Mouse (Mus musculus) right cerebral cortex, postnatal 25 days (tissue): ENCODE data around the gene Crybg1.
"Not testable (repeated sequence)": the region's sequence is repeated elsewhere in the genome, so short reads cannot be mapped to it uniquely, and the experiment has no call there.

ENCODE experiments used
- DNase-seq: peaks from one replicate; pipeline ENCODE4 v3.0.0; 2022

Gene Crybg1

DNA sequence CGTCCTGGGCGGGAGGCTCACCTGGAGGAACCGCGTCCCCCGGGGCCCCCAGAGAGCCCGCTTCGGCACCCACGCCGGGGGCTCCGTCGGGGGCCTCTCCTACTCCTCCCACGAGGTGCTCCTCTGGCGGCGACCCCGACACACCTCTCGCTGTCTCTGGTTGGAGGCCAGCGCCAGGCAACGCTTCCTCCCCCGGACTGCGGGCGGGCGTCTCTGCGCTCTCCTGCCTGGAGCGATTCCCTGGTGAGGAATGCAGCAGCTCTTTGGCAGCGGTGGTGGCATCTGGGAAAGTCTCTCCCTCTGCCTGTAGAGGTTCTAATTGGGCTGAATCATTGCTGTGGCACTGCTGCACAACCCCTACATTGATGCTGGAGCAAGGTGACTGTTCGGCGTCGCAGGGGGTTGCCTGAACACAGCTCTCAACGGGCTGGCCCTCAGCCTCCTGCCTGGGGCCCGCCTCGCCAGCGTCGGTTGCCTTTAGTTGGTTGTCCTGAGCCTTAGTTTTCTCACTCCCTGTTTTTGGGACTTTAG lies 144.4 kb downstream of the Crybg1 start:
- no peak for DNase-seq

- DNase-seq = peak; percentile 26
These were observed 145.0 kb downstream of the Crybg1 start for GRCm38 (mm10) chr10:44003551-44004151.

DNA sequence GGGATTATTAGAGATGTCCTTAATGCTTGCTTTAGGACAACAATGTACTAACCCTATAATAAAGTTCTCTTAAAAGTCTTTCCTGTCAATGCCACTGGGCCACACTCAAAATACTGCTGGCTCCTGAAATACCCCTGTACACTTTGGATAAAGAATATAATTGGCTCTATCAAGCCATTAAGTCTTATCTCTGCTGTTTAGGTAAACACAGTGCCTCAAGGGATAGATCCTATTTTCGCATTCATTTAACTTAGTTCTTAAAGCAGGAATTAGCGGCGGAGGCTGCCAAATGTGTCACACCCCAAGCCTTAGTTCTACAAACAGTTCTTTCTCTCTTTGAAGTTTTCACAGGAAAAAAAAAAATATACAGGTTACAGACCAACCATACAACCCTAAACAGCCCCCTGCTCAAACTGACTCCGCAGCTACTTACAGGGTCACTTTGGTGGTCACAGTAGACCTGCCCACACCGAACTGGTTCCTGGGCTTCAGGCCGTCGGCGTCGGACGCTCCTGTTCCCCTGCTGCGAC lies 145.6 kb downstream of the Crybg1 start:
- no peak for DNase-seq

DNA sequence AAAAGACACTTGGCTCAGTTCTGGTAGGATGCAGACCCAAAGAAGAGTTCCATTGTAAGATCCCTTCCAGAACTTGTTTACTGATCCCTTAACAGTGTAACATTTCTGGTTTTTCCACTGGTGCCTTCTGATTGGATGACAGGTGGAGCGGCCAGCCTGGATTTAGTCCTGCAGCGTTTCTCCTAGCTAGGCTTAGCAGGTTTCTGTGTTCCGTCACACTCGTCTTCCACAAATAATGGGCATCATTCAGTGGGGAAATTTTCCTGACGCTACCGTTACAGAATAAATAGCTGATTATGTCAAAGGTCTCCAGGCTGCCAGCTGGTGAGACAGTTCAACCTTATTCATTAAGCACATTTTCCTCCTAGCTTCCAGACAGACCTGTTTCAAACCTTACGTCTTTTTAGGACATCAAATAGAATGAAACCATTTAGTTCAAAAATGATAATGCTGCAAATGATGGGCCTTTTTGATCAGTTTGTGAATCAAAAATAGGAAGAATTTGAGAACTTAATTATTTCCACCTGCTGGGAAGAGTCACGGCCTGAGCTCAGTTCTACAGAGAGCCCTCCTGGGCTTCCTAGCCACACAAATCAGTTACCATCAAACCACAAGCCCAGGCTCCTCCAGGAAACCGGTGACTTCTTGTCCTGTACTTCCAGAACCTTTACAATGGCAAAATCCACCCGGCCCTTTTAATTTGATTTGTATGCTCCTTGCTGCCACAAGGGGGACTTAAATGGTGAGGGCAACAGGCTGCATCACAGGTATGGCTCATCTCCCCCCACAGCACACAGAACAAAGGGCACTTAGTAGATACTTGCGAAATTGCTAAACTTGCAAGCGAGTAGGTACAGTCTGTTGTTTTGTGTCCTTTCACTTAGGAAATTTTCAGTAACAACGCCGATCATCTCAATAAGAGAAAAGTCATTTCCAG lies 146.4 kb downstream of the Crybg1 start:
- no peak for DNase-seq

DNA sequence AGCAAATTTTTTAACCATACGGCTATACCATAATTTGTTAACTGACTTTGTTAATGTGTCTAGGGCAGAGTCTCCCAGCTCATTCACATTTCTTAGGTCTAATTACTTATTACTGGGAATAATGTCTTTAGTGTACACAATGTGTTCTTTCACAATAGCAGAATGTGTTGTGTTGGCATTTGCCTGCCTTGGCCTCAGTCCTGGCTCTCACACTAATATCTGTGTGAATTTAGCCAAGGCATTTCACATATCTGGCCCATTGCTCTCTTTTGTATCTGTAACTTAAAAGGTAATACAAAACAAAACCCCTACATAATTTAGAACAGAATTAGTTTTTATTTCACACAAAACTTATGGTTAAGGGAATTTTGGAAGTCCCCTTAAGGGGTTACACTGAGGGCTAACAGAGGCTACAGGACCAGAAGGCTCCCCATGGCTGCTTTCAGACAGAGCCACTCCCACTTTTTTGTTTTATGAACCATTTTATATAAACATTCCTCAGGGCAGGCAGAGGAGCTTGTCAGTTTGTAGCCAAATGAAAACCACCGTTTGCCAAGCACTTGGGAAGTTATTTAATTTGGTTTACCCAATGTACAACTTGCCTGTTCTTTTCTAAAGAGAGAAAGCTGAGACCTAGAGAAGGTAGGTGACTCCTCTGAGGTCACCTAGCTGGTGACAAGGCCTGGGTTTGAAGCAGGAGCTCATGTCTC lies 148.3 kb downstream of the Crybg1 start:
- no peak for DNase-seq

- no peak for DNase-seq
These were observed 150.1 kb downstream of the Crybg1 start for GRCm38 (mm10) chr10:43998503-43999082.

- no peak for DNase-seq
These were observed 150.6 kb downstream of the Crybg1 start for GRCm38 (mm10) chr10:43998023-43998422.

DNA sequence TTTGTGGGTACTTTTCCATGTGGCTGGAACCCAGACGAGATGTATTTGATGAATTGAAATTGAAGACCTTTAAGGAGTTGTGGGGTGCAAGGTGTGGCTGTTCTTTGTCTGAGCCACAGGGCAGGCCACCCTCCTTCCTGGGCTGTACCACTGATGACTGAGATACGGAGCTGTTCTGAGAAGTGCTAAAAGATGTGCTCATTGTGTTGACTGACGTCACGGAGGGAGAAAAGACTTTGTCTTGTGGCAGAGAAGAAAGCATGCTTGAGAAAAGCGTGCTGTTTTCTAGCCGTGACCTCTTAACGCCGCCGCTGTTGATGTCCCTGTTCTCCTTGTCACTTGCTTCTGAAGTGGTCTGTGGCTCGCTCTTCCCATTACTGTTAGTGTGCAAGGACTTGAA lies 151.4 kb downstream of the Crybg1 start:
- no peak for DNase-seq

DNA sequence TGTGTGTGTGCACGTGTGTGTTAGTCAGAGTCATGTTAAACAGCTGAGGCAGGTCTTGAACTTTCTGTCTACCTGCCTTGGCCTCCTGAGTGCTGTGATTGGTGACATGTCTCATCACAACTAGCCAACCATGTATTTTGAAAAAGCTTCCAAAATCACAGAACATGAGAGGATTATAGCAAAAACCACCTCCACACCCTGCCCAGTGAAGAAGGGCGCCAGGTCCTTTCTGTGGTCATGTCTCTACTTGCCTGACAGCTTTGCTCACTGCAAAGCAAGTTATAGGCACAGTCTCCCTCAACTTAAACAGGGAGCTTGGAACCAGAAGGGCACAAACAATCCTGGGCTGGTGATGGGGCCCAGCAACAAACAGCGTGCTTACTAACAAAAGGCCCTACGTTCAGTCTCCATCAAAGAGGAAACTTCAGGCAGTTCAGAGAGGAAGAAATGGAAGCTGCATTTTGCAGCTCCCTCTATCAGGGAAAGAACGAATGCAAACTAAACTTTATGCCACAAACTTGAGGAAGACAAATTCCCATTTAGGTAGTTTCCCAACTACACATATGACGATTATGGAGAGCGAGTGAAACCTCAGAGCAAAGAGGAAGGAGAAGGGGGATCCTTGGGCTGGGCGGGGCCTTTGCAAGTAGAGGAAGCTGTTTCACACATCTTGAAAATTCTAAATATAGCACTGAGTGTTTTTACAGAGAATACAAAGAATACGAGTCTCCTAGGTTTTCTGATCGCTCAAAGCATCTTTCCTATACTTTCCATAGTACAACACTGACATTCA lies 152.6 kb downstream of the Crybg1 start:
- DNase-seq = no peak

GRCm38 (mm10) chr10:43993198-43993597 lies 155.5 kb downstream of the Crybg1 start:
- no peak for DNase-seq

GRCm38 (mm10) chr10:43992506-43992905 lies 156.1 kb downstream of the Crybg1 start:
- DNase-seq = no peak

DNA sequence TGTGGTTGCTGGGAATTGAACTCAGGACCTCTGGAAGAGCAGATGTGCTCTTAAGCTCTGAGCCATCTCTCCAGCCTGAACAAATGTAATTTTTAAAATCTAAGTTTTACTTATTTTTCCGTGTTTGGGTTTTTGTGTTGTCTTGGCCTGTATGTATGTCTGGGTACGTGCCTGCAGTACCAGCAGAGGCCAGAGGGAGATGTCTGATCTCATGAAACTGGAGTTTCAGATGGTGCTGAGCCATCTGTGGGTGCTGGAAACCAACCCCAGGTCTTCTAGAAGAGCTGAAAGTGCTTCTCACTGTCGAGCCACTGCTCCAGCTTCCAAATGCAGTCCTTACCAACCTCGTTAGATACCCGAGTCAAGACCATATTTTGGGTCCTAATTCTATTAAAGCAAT lies 157.4 kb downstream of the Crybg1 start:
- DNase-seq = no peak

DNA sequence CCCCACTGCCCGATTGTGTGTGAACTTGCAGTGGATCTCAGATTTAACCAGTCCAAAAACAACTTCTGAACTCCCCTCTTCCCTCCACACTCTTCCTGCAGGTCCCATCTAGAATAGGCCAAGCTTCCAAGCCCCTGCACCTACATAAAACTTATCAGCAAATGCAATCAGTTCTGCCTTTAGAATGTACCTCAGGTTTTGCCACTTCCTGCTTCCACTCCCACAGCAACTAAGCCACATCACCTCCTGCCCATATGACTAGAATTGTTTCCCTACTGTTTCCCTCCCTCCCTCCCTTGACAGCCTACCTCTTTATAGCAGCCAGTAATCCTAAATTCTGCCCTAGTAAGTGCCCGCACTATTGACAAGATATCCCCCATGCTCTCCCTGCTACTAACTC lies 164.8 kb downstream of the Crybg1 start:
- DNase-seq = no peak

- DNase-seq = no peak
These were observed 165.4 kb downstream of the Crybg1 start for GRCm38 (mm10) chr10:43983241-43983640.

- no peak for DNase-seq
These were observed 166.2 kb downstream of the Crybg1 start for GRCm38 (mm10) chr10:43982470-43982869.

DNA sequence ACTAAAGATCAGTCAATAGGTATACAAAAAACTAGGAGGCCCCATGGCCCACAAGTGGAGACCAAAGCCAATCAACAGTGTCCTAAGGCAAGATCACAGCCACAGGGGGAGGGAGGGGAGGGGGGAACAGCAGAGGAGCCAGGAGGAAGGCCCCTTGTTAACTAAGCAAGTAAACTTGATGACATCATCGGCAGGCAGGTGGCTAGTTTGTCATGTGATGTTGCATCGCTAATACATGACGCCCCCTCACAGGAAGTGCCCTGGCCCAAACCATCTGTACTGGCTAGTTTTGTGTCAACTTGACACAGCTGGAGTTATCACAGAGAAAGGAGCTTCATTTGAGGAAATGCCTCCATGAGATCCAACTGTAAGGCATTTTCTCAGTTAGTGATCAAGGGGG lies 167.9 kb downstream of the Crybg1 start:
- not testable (repeated sequence) for DNase-seq

- DNase-seq = no peak
These were observed 168.6 kb downstream of the Crybg1 start for GRCm38 (mm10) chr10:43980080-43980479.

DNA sequence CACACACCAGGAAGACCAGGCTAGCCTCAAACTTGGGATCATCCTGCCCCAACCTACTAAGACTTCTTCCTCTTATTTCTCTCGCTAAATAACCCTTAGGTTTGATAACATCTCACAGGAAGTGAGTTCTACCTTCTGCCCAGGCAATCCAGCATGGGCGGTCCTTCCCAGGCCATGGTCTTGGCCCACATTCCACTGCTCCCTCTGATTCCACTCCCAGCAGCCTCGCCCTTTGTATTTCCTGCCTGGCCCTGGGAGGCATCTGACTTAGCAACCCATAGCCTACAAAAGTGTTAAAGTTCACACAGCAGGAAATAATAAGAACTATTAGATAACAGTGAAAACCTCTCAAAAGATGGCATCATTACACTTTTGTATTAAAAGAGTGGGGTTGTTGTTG lies 171.3 kb downstream of the Crybg1 start:
- DNase-seq = no peak

DNA sequence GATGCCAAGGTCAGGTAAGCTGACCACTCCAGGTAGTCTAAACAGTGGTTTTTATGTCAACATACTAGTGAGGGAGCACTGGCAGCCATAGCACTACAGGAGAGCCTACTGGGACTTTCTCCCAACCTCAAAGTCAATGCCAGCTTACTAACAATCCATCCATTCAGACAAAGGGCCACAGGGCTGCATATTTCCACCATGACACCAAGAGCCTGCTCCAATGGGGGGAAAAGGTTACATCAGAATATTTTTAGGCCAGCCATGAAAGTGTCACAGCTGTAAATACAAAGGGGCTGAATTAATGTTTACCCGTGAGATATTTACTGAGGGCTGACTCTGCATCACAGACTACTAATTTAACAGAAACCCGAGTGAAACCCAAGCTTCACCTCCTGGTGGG lies 175.4 kb downstream of the Crybg1 start:
- no peak for DNase-seq

GRCm38 (mm10) chr10:43964943-43965342 lies 183.7 kb downstream of the Crybg1 start:
- DNase-seq = peak; percentile 24

- peak; percentile 46 for DNase-seq
These were observed 194.7 kb downstream of the Crybg1 start for GRCm38 (mm10) chr10:43953942-43954341.

DNA sequence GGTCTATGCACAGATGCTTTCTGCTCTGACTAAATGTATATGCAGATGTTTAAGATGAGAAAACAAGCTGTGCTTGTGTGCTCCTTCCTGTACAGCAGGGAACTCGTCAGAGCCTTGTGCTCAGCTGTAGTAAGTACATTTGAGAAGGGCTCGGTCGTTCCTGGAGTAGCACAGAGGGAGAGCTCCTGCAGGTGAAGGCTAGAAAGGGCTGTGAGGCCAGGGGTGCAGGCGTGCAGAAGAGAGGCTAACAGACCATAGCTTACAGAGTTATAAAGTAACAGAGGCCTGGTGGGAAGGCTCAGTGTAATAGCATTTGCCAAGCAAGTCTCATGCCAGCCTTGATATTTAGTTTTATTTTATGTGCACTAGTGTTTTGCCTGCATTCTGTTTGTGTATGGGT lies 203.2 kb downstream of the Crybg1 start:
- no peak for DNase-seq
